Mouse (Mus musculus) embryo, embryonic 9.5 days (tissue): ENCODE measurements at regions not wholly inside any gene's neighbourhood (a gene's known extent, or its start where the extent isn't known, plus 50 kb on each side); places are given as distances from the start of the nearest gene placed in this dataset.

Experiments used
- DNase-seq: peaks from one replicate; pipeline ENCODE4 v3.0.0-alpha.2; 2017; ENCODE audit errors: extremely low spot score

DNA sequence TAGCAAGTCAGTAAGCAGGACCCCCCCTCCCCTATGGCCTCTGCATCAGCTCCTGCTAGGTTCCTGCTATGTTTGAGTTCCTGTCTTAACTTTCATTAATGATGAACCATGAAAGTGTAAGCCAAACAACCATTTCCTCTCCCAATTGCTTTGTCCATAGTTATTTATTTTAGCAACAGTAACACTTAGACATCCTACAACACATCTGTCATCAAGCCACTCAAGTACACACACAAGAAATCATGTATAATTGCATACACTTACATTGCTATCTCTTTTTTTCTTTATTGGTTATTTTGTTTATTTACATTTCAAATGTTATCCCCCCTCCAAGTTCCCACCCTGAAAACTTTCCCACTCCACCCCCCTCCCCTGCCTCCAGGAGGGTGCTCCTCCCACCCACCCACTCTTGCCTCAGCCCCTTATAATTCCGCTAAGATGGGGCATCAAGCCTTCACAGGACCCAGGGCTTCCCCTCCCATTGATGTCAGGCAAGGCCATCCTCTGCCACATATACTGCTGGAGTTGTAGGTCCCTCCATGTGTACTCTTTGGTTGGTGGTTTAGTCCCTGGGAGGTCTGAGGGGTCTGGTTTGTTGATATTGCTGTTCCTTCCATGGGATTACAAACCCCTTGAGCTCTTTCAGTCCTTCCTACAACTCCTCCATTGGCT, 310.9 kb upstream of the Ccnh start:
- DNase-seq = no peak

DNA sequence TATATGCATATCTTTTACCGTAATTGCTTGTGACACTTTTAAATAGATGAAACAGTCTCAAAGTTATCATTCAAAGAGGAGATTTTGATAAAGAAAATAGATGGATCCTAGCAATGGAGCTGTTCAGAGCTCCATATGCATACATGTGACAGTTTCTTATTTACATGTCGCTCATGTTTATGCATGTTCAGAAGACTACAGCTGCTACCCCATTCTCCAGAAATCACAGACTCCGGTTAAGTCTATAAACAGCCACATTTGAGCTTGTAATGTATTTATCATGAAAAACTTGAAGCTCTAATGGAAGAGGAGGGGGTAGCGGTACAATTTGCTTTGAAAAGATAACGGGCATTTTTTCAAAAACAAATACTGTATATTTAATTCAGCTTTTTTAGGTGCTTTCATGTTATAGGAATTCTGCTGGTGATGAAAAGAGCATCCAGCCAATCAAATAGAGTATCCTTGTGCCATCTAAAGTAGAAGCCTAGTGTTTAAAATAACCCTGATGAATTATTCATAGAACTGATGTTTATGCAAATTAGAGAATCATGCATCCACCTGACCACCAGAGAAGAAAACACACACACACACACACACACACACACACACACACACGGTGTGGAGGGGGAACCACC, 283.7 kb upstream of the Ccnh start:
- DNase-seq = no peak

DNA sequence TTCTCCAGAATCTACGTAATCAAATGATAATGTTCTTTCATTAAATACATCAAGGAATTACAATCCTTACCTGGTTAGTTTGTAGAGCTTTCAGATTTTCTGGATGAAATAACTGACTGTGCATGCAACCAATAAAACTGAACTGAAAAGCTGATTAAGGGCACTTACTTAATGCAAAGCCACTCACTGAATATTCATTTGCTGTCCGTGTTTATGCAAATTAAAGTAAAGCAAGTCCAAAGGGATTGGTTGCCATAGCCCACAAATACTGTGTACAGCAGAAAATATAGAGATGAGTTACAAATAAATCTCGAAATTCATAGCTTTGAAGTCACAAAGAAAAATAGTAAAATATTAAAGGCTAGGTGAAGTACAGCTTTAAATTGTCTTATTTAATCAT, 283.2 kb upstream of the Ccnh start:
- DNase-seq = no peak

DNA sequence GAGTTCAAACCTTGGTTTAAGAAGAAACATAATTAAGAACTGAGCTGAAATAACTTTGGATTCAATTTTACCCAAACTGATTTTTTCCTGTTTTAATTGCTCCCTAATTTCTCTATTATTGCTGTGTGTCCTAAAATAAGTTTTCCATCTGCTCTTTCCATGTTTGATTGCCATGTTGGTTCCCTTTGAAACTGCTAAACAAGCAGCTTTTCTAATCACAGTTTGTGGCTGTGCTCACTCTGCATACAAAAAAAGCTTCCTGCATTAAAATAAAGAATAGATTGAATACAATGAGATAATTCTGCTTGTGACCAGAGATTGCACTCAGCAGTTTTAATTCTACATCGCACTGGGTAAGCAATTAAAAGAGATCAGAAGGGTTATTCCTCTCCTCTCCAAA, 257.9 kb upstream of the Ccnh start:
- DNase-seq = no peak

DNA sequence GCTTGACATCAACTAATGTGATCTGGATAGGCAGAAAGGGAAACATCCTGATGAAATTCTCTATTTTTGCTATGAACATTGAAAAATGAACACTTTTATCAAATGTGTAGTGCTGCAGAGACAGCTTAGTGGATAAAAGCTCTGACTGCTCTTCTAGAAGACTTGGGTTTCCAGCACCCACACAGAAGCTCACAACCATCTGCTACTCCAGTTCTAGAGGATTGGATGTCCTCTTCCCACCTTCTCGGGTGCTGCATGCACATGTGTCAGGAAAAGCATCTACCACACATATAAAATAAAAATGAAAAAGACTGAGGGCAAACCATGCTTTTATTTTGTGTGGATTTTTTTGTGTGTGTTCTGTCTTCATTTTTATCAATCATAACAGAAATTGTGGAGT, 253.6 kb upstream of the Ccnh start:
- no peak for DNase-seq

DNA sequence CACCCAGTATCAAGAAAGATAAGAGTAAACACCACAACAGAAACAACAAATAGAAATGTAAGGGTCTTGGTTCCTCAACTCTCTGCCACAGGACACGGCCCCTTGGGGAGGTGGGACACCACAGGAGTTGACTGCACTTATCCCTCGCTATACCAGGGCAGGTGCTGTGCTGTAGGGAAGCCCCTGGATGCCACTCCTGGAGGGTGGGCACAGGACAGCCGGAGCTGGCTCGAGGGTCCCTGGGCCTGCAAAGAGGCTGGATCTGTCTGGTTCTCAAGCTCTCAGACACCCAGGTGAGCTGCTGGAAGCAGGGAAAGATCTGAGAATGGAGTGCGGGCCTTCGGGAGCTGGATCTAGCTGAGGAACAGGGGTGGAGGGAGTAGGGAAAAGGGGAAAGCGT, 249.5 kb upstream of the Ccnh start:
- no peak for DNase-seq

DNA sequence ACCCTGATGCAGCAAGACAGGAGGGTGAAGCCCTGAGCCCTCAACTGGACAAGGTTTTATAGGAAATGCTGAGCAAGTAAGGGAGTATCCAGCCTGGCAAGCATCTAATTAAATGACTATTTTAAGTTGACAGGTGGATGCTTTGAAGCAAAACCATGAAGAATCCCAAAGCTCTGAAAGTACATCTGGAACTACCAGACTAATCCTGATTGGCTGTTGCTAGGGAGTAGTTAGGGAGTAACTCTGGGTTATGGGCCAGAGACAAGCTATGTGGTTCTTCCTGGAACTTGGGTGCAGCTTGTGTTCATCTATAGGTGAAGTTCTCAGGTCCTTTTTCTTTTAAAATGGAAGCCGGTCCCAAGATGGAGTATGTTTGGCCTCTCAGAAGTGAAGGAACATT, 248.3 kb upstream of the Ccnh start:
- no peak for DNase-seq

DNA sequence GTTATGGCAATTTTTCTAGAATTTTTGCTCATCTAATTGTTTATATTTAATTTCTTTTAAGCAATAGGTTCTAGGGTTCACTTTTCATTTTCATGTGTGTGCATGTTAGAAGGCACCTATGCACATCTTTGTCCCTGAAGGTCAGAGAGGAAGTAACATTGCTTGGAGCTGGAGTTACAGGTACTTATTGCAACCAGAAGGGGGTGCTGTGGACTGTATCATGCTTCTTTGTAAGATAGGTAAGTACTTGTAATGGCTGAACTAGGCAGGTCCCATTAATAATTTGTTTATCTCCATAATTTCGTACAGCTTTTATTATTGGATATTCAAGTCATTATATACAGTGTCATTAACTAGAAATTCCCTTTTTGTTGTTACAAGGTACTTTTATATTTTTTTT, 238.3 kb upstream of the Ccnh start:
- DNase-seq = peak; percentile 11

DNA sequence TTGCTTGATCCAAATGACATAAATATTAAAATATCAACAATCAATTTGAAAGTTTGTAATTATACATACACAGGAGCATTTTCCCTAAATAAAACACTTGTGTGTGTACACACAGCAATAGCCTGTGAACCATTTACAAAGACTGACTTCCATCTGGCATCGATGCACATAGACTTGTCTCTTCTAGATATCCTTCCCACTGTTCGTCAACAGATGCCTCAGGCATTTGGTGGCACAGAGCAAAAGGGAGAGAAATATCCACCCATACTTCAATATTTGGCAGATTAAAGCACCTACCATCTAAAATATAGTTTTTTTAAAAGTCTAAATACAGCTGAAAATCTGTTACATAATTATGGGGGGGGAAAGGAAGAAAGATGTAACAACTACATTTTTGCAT, 236.0 kb upstream of the Ccnh start:
- DNase-seq = no peak

DNA sequence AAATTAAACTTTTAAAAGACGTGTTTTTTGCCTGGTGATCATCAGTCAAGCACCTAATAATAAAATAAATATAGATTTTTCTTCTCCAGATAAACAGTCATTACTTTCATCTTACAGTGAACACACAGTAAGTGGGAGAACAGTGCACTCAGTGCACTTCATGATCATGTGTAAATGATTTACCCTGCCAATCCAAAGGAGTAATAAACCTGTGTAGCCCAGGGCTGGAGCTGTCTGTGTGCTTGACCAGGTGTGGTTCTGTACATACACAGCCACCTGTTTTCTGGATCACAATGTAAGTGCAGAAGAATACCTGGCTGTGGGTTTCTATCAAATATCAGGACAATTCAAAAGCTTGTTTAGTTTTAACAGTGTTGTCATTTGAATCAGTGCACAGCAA, 235.4 kb upstream of the Ccnh start:
- no peak for DNase-seq

DNA sequence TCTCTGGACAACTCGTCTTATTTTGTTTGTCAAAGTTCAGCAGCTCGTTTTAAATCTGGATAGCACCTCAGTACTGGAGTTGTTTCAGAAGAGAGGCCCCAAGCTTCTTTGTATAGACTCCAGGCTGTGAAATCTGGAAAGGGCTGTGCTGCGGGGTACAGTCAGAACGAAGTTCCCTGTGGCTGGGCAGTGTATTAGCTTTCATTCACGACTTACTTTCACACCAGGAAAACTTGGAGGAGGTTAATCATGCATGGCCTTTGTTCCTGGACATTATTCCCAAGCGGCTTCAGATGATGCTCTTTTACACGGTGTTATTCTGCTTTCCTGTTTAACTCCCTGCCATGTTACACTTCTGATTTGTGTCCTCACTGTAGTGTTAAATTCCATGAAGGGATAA, 220.3 kb upstream of the Ccnh start:
- no peak for DNase-seq
